ENCODE assay signal across 40 mouse cellular contexts in genomic region chr2:164190576-164190975, GRCm38 (mm10). TPM values are rescaled to one million over a fixed set of nuclear protein-coding genes. Genes with fewer than 3 reads are reported as not detected.
A peak's percentile ranks its signal among the peaks of the same experiment; 100 is the strongest.
DNase-seq lines count a peak whose midpoint lies in the region; ATAC-seq and TF ChIP-seq lines count a peak whose summit lies in the region.
"Had no signal": no experiment of that assay in that cellular context is flagged by ENCODE, and none has a peak within 500 bp of the region (broad histone marks: within the 10 kb centered on the region; RNA-seq: fewer than 3 reads in every experiment).

Wfdc12 (minus strand) TSS chr2:164190608.

- peak; percentile 24 for DNase-seq in adrenal gland, postnatal 10 days
- no peak for DNase-seq in adrenal gland, adult 18-20 months (ENCODE audit: low spot score in 2 of 2)
- DNase-seq in liver, postnatal 0 days: peak; percentile 24
- peak; percentile 60 for DNase-seq in NIH3T3 (ENCODE audit: low read depth)
- peak; percentile 59 for DNase-seq in lung, postnatal 36 days
- DNase-seq in frontal cortex, postnatal 14 days (ENCODE audit: low spot score in 2 of 2): no peak
- DNase-seq: adrenal gland, adult 8-10 months; cerebellum, adult 2 months; cerebellum, postnatal 14 days; forebrain, postnatal 0 days; gastrocnemius, postnatal 10 days; heart, adult 18-20 months; heart, postnatal 14 days; kidney, adult 18-20 months; liver; right cerebral cortex, adult 18-20 months; spleen, adult 18-20 months; thymus, postnatal 25 days had no signal

- no peak within 1 kb of the TSS for H3K4me2 ChIP-seq in liver, postnatal 0 days (ENCODE audit: low read depth, low read length)
- no peak within 1 kb of the TSS for H3K4me2 ChIP-seq in liver, embryonic 12.5 days
- H3K4me2 ChIP-seq: embryonic facial prominence, embryonic 15.5 days; forebrain, embryonic 12.5 days; kidney, embryonic 15.5 days; neural tube, embryonic 12.5 days had no signal

- no peak for TF ChIP-seq EP300 in liver, postnatal 0 days (IDR thresholded peaks at IDR 0.05; ENCODE audit: low read depth)

- H3K4me1 ChIP-seq in liver, postnatal 0 days (ENCODE audit: insufficient read depth): no peaks in the 10 kb centered on the region
- no peaks in the 10 kb centered on the region for H3K4me1 ChIP-seq in liver, embryonic 12.5 days
- H3K4me1 ChIP-seq: embryonic facial prominence, embryonic 10.5 days; embryonic facial prominence, embryonic 15.5 days; forebrain, embryonic 12.5 days; hindbrain, embryonic 10.5 days; kidney, embryonic 15.5 days; midbrain, embryonic 10.5 days; neural tube, embryonic 12.5 days had no signal

- no peaks in the 10 kb centered on the region for H3K36me3 ChIP-seq in liver, postnatal 0 days (replicated peaks; ENCODE audit: insufficient read depth, low read length)
- H3K36me3 ChIP-seq in liver, embryonic 12.5 days: no peaks in the 10 kb centered on the region
- H3K36me3 ChIP-seq: embryonic facial prominence, embryonic 10.5 days; embryonic facial prominence, embryonic 15.5 days; forebrain, embryonic 12.5 days; hindbrain, embryonic 10.5 days; kidney, embryonic 15.5 days; midbrain, embryonic 10.5 days; neural tube, embryonic 12.5 days had no signal

- no peaks in the 10 kb centered on the region for H3K9me3 ChIP-seq in liver, postnatal 0 days (ENCODE audit: low read length)
- no peaks in the 10 kb centered on the region for H3K9me3 ChIP-seq in liver, embryonic 12.5 days (replicated peaks)
- H3K9me3 ChIP-seq: embryonic facial prominence, embryonic 10.5 days; embryonic facial prominence, embryonic 15.5 days; forebrain, embryonic 12.5 days; hindbrain, embryonic 10.5 days; kidney, embryonic 15.5 days; midbrain, embryonic 10.5 days; neural tube, embryonic 12.5 days had no signal

- H3K9ac ChIP-seq in liver, postnatal 0 days (replicated peaks): no peak within 1 kb of the TSS
- H3K9ac ChIP-seq in liver, embryonic 12.5 days: no peak within 1 kb of the TSS
- H3K9ac ChIP-seq: embryonic facial prominence, embryonic 15.5 days; forebrain, embryonic 12.5 days; forebrain, postnatal 0 days; kidney, embryonic 15.5 days; neural tube, embryonic 12.5 days had no signal

- peak; percentile 56 for ATAC-seq in liver, postnatal 0 days
- ATAC-seq in liver, embryonic 12.5 days: no peak
- ATAC-seq: forebrain, postnatal 0 days; hindbrain, embryonic 16.5 days had no signal

- H3K27ac ChIP-seq in liver, postnatal 0 days (ENCODE audit: low read depth): no peak within 1 kb of the TSS
- no peak within 1 kb of the TSS for H3K27ac ChIP-seq in liver, embryonic 12.5 days
- H3K27ac ChIP-seq: embryonic facial prominence, embryonic 10.5 days; embryonic facial prominence, embryonic 15.5 days; forebrain, embryonic 12.5 days; hindbrain, embryonic 10.5 days; kidney, embryonic 15.5 days; midbrain, embryonic 10.5 days; neural tube, embryonic 12.5 days had no signal

- 69% methylated on average over 6 of the region's 6 CpGs for WGBS in liver, postnatal 0 days (ENCODE audit: insufficient replicate concordance)
- WGBS in liver, embryonic 12.5 days (ENCODE audit: insufficient replicate concordance): 67% methylated on average over 6 of the region's 6 CpGs

- no peak within 1 kb of the TSS for H3K4me3 ChIP-seq in liver, postnatal 0 days (ENCODE audit: low read depth, low read length)
- no peak within 1 kb of the TSS for H3K4me3 ChIP-seq in liver, embryonic 12.5 days
- H3K4me3 ChIP-seq: embryonic facial prominence, embryonic 10.5 days; embryonic facial prominence, embryonic 15.5 days; forebrain, embryonic 12.5 days; hindbrain, embryonic 10.5 days; kidney, embryonic 15.5 days; midbrain, embryonic 10.5 days; myocyte; neural tube, embryonic 12.5 days had no signal

- no peaks in the 10 kb centered on the region for H3K27me3 ChIP-seq in liver, postnatal 0 days (ENCODE audit: insufficient read depth, low read length)
- H3K27me3 ChIP-seq in liver, embryonic 12.5 days (replicated peaks): peaks cover under 1% of the 10 kb centered on the region; the same call in 1 of the 2 replicates
- H3K27me3 ChIP-seq: embryonic facial prominence, embryonic 15.5 days; kidney, embryonic 15.5 days; neural tube, embryonic 12.5 days had no signal

- TF ChIP-seq CTCF in liver, postnatal 0 days (IDR thresholded peaks at IDR 0.05; ENCODE audit: low read depth): no peak

RNA-seq across cellular contexts. Expression of gene Wfdc12, which starts in this region (rescaled TPM):
- not detected for total RNA-seq in adrenal gland, postnatal 10 days (2021)
- under 1 TPM in 1 of 2 experiments, not detected in 1; 0.83 TPM for total RNA-seq in adrenal gland, adult 18-20 months (2021)
- 0.14 TPM in 2 replicates for polyA plus RNA-seq in liver, postnatal 0 days (2015; fragmentation: Nextera tagmentation; extraction: Ambion mirVana)
- not detected in 2 replicates for polyA plus RNA-seq in liver, embryonic 12.5 days (2016; fragmentation: Nextera tagmentation; extraction: Ambion mirVana)
- total RNA-seq: forebrain, postnatal 0 days; gastrocnemius, postnatal 10 days; heart, adult 18-20 months; heart, postnatal 14 days; layer of hippocampus, adult 18-20 months; layer of hippocampus, postnatal 10 days; left cerebral cortex, adult 18-20 months; left cerebral cortex, postnatal 14 days; megakaryocyte progenitor cell, adult 5-6 weeks; MEL; midbrain, postnatal 0 days had no signal
- polyA plus RNA-seq: brain, embryonic 14.5 days; embryonic facial prominence, embryonic 10.5 days; embryonic facial prominence, embryonic 15.5 days; forebrain, embryonic 12.5 days; forebrain, postnatal 0 days; heart, embryonic 14.5 days; hindbrain, embryonic 10.5 days; hindbrain, embryonic 16.5 days; intestine, embryonic 14.5 days; limb, embryonic 11.5 days; midbrain, embryonic 10.5 days; midbrain, postnatal 0 days; myocyte; neural tube, embryonic 12.5 days; stomach, embryonic 16.5 days had no signal

Comparison
In these comparisons a context has a peak if more than half of its experiments do, and no peak if none do; other contexts are left out.
1. Peak in DNase-seq in adrenal gland, postnatal 10 days; RNA of the gene not detected or under 1 TPM.
2. Peak in DNase-seq and ATAC-seq in liver, postnatal 0 days; RNA of the gene not detected or under 1 TPM.
3. DNase-seq: peak in NIH3T3 (single experiment) and lung, postnatal 36 days (single experiment); none in adrenal gland, adult 18-20 months (0 of 2) and frontal cortex, postnatal 14 days (0 of 2).